Mouse (Mus musculus): ENCODE data around the gene Irx3. TPM values are rescaled to one million over a fixed set of nuclear protein-coding genes. Genes with fewer than 3 reads are reported as not detected.

Gene Irx3
- polyA plus RNA-seq, 1 experiment = 0.56 TPM

DNA sequence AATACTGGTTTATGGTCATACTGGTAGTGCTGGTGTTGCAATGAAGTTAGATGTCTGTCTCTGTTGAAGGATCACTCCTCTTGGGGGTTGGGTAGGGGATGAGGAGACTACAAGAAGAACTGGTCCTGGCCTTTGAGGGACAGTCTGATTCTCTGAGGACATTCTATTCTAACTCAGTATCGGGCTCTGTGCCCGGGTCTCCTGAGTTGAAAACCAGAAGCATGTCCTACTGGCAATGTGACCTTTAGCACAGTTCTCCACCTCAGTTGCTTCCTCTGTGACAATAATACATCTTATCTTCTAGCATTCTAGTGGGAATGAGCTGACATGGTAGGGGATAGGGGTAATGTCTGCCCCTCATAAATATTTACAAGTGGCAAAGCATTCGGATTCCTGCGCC lies 12.2 kb upstream of the Irx3 start:
- TF ChIP-seq CTCF (IDR thresholded peaks at IDR 0.05; ENCODE audit: extremely low read depth, insufficient read length, insufficient replicate concordance, low read depth, low read length) (no peak), POLR2A (IDR thresholded peaks at IDR 0.05; ENCODE audit: low read depth, low read length) (no peak)
- Histone ChIP-seq H3K4me3 (ENCODE audit: low read depth, low read length) (no peak overlapping the region), H3K27me3 (ENCODE audit: control insufficient read depth, insufficient read depth, low read length) (no peaks in the 10 kb centered on the region), H3K27ac (ENCODE audit: insufficient read depth, low read depth, low read length) (no peak overlapping the region), H3K36me3 (ENCODE audit: control insufficient read depth, insufficient read depth, low read length) (no peaks in the 10 kb centered on the region), H3K4me1 (ENCODE audit: control insufficient read depth, insufficient read depth, insufficient read length, low read length) (no peaks in the 10 kb centered on the region)
- WGBS = 90% methylated on average over 4 of the region's 4 CpGs

DNA sequence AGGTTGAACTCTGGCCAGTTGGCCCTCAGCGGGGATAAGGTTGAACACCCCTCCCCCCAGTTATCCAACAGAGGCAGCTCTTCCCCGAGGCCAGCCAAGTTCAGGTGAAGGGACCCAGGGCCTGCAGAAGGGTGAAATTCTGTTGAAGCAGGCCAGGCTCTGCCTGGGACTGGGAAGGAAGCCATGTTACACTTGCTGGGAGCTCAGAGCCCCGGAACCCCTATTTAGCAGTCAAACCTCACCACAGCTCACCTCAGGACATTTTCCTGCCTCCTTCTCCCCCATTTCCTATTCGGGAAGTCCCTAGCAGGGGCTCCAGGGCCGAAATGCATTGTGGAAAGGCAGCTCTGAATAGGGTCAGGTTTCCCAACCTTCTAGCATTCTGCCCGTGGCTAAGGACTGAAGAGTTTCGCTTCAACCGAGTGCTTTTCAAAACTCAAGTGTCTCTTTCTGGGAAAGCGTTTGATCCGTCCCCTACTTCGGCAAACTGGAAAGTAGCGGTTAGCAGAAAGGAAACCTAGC lies 4.9 kb upstream of the Irx3 start:
- H3K36me3 ChIP-seq (ENCODE audit: control insufficient read depth, insufficient read depth, low read length) = no peaks in the 10 kb centered on the region
- WGBS = 17% methylated on average over 12 of the region's 12 CpGs
- H3K4me3 ChIP-seq (ENCODE audit: low read depth, low read length) = no peak overlapping the region
- no peak overlapping the region for H3K27ac ChIP-seq (ENCODE audit: insufficient read depth, low read depth, low read length)
- peaks cover 4% of the 10 kb centered on the region; the same call in 1 of the 2 replicates for H3K4me1 ChIP-seq (ENCODE audit: control insufficient read depth, insufficient read depth, insufficient read length, low read length)
- peaks cover 51% of the 10 kb centered on the region for H3K27me3 ChIP-seq (ENCODE audit: control insufficient read depth, insufficient read depth, low read length)
- TF ChIP-seq POLR2A (IDR thresholded peaks at IDR 0.05; ENCODE audit: low read depth, low read length) (no peak), CTCF (IDR thresholded peaks at IDR 0.05; ENCODE audit: extremely low read depth, insufficient read length, insufficient replicate concordance, low read depth, low read length) (no peak)

DNA sequence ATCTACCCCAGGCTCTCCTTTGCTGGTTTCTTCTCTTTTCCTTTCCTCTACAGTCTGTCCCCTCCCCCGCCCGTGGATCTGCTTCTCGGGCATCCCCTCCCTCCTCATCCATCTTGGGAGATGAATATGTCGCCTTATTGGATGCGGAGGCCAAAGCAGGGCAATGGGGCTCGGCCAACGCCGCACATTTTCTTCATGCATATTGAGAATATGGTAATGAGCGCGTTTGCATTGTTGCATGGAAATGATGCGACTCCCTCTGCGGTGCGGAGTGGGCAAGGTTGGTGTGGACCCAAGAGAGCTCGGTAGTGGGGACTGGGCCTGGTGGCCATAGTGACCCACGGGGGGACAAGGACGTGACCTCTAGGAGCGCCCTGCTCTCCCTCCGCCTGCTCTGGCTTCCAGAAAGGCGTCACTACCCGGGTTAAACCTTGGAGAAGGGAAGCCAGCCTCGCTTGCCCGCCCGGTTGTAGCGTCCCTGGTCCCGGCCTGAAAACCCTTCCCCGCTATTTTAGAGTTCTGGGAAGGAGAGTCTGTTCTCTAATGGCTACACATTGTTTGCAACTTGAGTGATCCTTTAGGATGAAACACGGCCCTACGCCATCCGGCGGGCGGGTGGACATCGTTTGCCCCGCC lies 4.3 kb upstream of the Irx3 start:
- Histone ChIP-seq H3K27ac (ENCODE audit: insufficient read depth, low read depth, low read length) (no peak overlapping the region), H3K4me3 (ENCODE audit: low read depth, low read length) (no peak overlapping the region), H3K27me3 (ENCODE audit: control insufficient read depth, insufficient read depth, low read length) (peaks cover 57% of the 10 kb centered on the region), H3K36me3 (ENCODE audit: control insufficient read depth, insufficient read depth, low read length) (no peaks in the 10 kb centered on the region), H3K4me1 (ENCODE audit: control insufficient read depth, insufficient read depth, insufficient read length, low read length) (peaks cover 4% of the 10 kb centered on the region; the same call in 1 of the 2 replicates)
- TF ChIP-seq POLR2A (IDR thresholded peaks at IDR 0.05; ENCODE audit: low read depth, low read length) (no peak), CTCF (IDR thresholded peaks at IDR 0.05; ENCODE audit: extremely low read depth, insufficient read length, insufficient replicate concordance, low read depth, low read length) (no peak)
- WGBS = 8% methylated on average over 33 of the region's 33 CpGs

DNA sequence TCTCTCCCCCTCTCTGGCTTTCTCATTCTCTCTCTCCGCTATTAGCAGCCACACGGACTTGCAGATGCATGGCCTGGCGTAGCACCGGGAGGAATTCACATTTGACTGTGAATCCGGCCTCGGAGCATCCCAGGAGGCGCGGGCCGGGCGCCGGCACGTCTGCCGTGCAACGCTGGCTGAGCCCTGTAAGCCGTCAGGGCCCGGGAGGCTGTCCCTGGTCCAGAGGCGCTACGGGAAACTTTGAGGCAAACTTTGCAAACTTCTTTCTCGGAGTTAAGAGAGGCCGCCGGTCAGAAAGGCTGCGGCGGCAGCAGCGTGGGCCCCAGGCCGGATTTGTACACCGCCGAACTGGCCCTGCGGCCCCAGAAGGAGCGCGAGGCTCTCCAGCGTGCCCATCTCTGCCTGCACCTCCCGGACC lies 3.4 kb upstream of the Irx3 start:
- Histone ChIP-seq H3K36me3 (ENCODE audit: control insufficient read depth, insufficient read depth, low read length) (no peaks in the 10 kb centered on the region), H3K4me1 (ENCODE audit: control insufficient read depth, insufficient read depth, insufficient read length, low read length) (peaks cover 5% of the 10 kb centered on the region), H3K27ac (ENCODE audit: insufficient read depth, low read depth, low read length) (no peak overlapping the region), H3K27me3 (ENCODE audit: control insufficient read depth, insufficient read depth, low read length) (peaks cover 66% of the 10 kb centered on the region), H3K4me3 (ENCODE audit: low read depth, low read length) (peak overlapping the region; percentile 14; the same call in 1 of the 2 replicates)
- TF ChIP-seq CTCF (IDR thresholded peaks at IDR 0.05; ENCODE audit: extremely low read depth, insufficient read length, insufficient replicate concordance, low read depth, low read length) (no peak), POLR2A (IDR thresholded peaks at IDR 0.05; ENCODE audit: low read depth, low read length) (no peak)
- 2% methylated on average over 32 of the region's 32 CpGs for WGBS

DNA sequence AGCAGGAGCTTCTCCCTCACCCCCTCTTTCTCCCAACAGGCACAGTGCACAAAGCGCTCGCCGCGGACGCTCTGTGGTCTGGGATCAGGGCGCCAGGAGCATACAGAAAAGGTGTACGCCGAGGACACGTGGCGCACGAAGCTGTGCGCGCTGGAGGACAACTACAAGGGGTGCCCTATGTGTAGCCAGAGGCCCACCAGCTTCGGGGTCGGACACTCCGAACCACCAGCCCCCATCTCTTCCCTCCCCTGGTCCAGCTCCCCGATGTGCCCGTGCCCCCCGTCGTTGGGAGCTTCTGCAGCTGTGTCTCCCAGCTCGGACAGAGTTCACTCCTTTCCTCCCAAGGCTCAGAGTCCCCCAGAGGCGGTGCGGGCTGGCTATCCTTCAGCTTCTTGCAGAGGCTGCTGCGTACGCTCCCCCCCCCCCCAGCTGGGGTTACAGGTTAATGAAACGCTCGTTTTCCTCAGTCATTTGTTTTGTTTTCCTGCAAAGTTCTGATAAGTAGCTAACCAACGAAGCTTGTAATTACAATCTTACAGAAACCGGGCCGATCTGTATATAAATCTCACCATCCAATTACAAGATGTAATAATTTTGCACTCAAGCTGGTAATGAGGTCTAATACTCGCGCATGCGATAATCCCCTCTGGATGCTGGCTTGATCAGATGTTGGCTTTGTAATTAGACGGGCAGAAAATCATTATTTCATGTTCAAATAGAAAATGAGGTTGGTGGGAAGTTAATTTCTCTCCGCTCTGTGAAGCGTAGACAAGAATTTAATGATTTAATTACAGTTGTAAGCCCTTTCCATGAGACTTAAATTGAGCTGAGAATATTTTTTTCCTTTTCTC lies 2.8 kb upstream of the Irx3 start:
- peaks cover 73% of the 10 kb centered on the region for H3K27me3 ChIP-seq (ENCODE audit: control insufficient read depth, insufficient read depth, low read length)
- no peak overlapping the region for H3K4me3 ChIP-seq (ENCODE audit: low read depth, low read length)
- no peak overlapping the region for H3K27ac ChIP-seq (ENCODE audit: insufficient read depth, low read depth, low read length)
- WGBS = 5% methylated on average over 36 of the region's 36 CpGs
- TF ChIP-seq CTCF (IDR thresholded peaks at IDR 0.05; ENCODE audit: extremely low read depth, insufficient read length, insufficient replicate concordance, low read depth, low read length) (no peak), POLR2A (IDR thresholded peaks at IDR 0.05; ENCODE audit: low read depth, low read length) (no peak)
- no peaks in the 10 kb centered on the region for H3K36me3 ChIP-seq (ENCODE audit: control insufficient read depth, insufficient read depth, low read length)
- H3K4me1 ChIP-seq (ENCODE audit: control insufficient read depth, insufficient read depth, insufficient read length, low read length) = peaks cover 10% of the 10 kb centered on the region

DNA sequence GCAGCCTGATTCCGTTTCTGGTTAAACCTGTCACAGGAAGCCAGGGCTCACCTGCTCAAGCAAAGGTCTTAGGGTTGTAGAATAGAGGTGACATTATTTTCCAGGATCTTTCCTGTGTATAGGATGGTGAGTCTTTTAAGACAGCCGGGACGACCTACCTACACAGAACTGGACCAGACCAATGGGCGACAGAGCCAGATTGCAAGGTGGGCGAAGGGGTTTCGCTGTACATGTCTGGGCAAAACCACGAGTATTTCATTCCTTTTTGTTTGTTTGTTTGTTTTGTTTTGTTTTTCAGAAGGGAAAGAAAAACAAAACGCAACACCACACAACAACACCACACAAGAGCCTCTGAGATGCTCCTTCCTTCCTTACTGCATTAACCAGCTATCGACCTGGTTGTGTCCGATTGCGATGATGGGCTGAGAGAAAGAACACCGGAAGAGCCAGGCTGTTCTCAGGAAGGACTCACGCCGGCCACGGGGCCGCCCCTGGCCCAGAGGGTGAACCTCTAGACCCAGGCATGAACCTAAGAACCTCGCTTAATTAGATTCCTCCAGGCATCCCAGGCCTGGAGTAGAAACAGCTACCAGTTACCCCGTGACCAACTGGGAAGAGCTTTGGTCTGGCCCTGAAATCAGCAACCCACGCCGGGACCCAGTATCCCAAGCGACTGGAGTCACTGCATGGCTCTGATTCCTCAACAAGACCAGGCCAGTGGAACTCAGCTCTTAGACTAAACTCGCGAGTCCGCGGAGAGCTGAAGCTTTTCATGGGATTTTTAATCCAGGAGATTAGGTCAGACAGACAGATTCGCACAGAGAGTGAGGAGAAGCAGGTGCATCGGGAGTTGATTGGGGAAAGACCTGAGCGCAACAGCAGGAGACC lies 1.9 kb upstream of the Irx3 start:
- Histone ChIP-seq H3K27me3 (ENCODE audit: control insufficient read depth, insufficient read depth, low read length) (peaks cover 81% of the 10 kb centered on the region), H3K4me1 (ENCODE audit: control insufficient read depth, insufficient read depth, insufficient read length, low read length) (peaks cover 10% of the 10 kb centered on the region), H3K27ac (ENCODE audit: insufficient read depth, low read depth, low read length) (no peak overlapping the region), H3K36me3 (ENCODE audit: control insufficient read depth, insufficient read depth, low read length) (no peaks in the 10 kb centered on the region), H3K4me3 (ENCODE audit: low read depth, low read length) (no peak overlapping the region)
- no peak for TF ChIP-seq CTCF (IDR thresholded peaks at IDR 0.05; ENCODE audit: extremely low read depth, insufficient read length, insufficient replicate concordance, low read depth, low read length)
- TF ChIP-seq POLR2A (IDR thresholded peaks at IDR 0.05; ENCODE audit: low read depth, low read length) = no peak
- 11% methylated on average over 28 of the region's 28 CpGs for WGBS

All from small intestine, adult 2 months (tissue).